Mouse (Mus musculus): ENCODE data around the gene Dpagt1. TPM values are rescaled to one million over a fixed set of nuclear protein-coding genes. Genes with fewer than 3 reads are reported as not detected.
A peak's percentile ranks its signal among the peaks of the same experiment; 100 is the strongest.

Dpagt1 gene
- polyA plus RNA-seq, 1 experiment = 54.7 TPM

- no peak for TF ChIP-seq CTCF (IDR thresholded peaks at IDR 0.05; ENCODE audit: borderline replicate concordance, insufficient read depth, low read length)
- TF ChIP-seq POLR2A (IDR thresholded peaks at IDR 0.05; ENCODE audit: low read depth, low read length) = peak; percentile 69
- H3K4me3 ChIP-seq (ENCODE audit: insufficient read depth, low read length) = peak overlapping the region; percentile 80
Measured at GRCm38 (mm10) chr9:44326371-44327063, 698 bp downstream of the Dpagt1 start.

GRCm38 (mm10) chr9:44327064-44327711 is 1.4 kb downstream of the Dpagt1 start:
- no peaks in the 10 kb centered on the region for H3K4me1 ChIP-seq (ENCODE audit: control insufficient read depth, insufficient read depth, low read length)
- TF ChIP-seq POLR2A (IDR thresholded peaks at IDR 0.05; ENCODE audit: low read depth, low read length) = peak; percentile 41; the same call in 1 of the 2 replicates
- no peak for TF ChIP-seq CTCF (IDR thresholded peaks at IDR 0.05; ENCODE audit: borderline replicate concordance, insufficient read depth, low read length)
- H3K27ac ChIP-seq (ENCODE audit: insufficient read depth, low read length) = peak overlapping the region; percentile 80
- H3K4me3 ChIP-seq (ENCODE audit: insufficient read depth, low read length) = peak overlapping the region; percentile 80

More at GRCm38 (mm10) chr9:44326371-44327063, 698 bp downstream of the Dpagt1 start:
- Histone ChIP-seq H3K4me1 (ENCODE audit: control insufficient read depth, insufficient read depth, low read length) (no peaks in the 10 kb centered on the region), H3K27ac (ENCODE audit: insufficient read depth, low read length) (peak overlapping the region; percentile 80)

- no peak overlapping the region for H3K27ac ChIP-seq (ENCODE audit: insufficient read depth, low read length)
- TF ChIP-seq CTCF (IDR thresholded peaks at IDR 0.05; ENCODE audit: borderline replicate concordance, insufficient read depth, low read length) (no peak), POLR2A (IDR thresholded peaks at IDR 0.05; ENCODE audit: low read depth, low read length) (no peak)
- no peaks in the 10 kb centered on the region for H3K4me1 ChIP-seq (ENCODE audit: control insufficient read depth, insufficient read depth, low read length)
- H3K4me3 ChIP-seq (ENCODE audit: insufficient read depth, low read length) = peak overlapping the region; percentile 80
Measured at GRCm38 (mm10) chr9:44327926-44328325, 2.1 kb downstream of the Dpagt1 start.

GRCm38 (mm10) chr9:44330736-44331135 is 4.9 kb downstream of the Dpagt1 start:
- Histone ChIP-seq H3K4me1 (ENCODE audit: control insufficient read depth, insufficient read depth, low read length) (no peaks in the 10 kb centered on the region), H3K4me3 (ENCODE audit: insufficient read depth, low read length) (no peak overlapping the region), H3K27ac (ENCODE audit: insufficient read depth, low read length) (no peak overlapping the region)
- TF ChIP-seq CTCF (IDR thresholded peaks at IDR 0.05; ENCODE audit: borderline replicate concordance, insufficient read depth, low read length) = no peak
- TF ChIP-seq POLR2A (IDR thresholded peaks at IDR 0.05; ENCODE audit: low read depth, low read length) = no peak

GRCm38 (mm10) chr9:44332918-44333638 is 7.3 kb downstream of the Dpagt1 start:
- Histone ChIP-seq H3K4me1 (ENCODE audit: control insufficient read depth, insufficient read depth, low read length) (no peaks in the 10 kb centered on the region; the same call in 1 of the 2 replicates), H3K27ac (ENCODE audit: insufficient read depth, low read length) (no peak overlapping the region), H3K4me3 (ENCODE audit: insufficient read depth, low read length) (no peak overlapping the region)
- TF ChIP-seq POLR2A (IDR thresholded peaks at IDR 0.05; ENCODE audit: low read depth, low read length) (no peak), CTCF (IDR thresholded peaks at IDR 0.05; ENCODE audit: borderline replicate concordance, insufficient read depth, low read length) (no peak)

GRCm38 (mm10) chr9:44334396-44335330 is 8.8 kb downstream of the Dpagt1 start, which contains the start of gene H2afx:
Gene H2afx, plus strand, starts transcription at chr9:44334694.
- TF ChIP-seq CTCF (IDR thresholded peaks at IDR 0.05; ENCODE audit: borderline replicate concordance, insufficient read depth, low read length) (peak; percentile 40; the same call in 1 of the 2 replicates), POLR2A (IDR thresholded peaks at IDR 0.05; ENCODE audit: low read depth, low read length) (peak; percentile 100)

GRCm38 (mm10) chr9:44335331-44336092 is 9.7 kb downstream of the Dpagt1 start:
- peak overlapping the region; percentile 69 for H3K4me3 ChIP-seq (ENCODE audit: insufficient read depth, low read length)
- H3K27ac ChIP-seq (ENCODE audit: insufficient read depth, low read length) = peak overlapping the region; percentile 41
- TF ChIP-seq POLR2A (IDR thresholded peaks at IDR 0.05; ENCODE audit: low read depth, low read length) (peak; percentile 40; the same call in 1 of the 2 replicates), CTCF (IDR thresholded peaks at IDR 0.05; ENCODE audit: borderline replicate concordance, insufficient read depth, low read length) (no peak)
- no peaks in the 10 kb centered on the region; the same call in 1 of the 2 replicates for H3K4me1 ChIP-seq (ENCODE audit: control insufficient read depth, insufficient read depth, low read length)

More at GRCm38 (mm10) chr9:44334396-44335330, 8.8 kb downstream of the Dpagt1 start, which contains the start of gene H2afx:
- Histone ChIP-seq H3K27ac (ENCODE audit: insufficient read depth, low read length) (peak within 1 kb of the TSS; percentile 41), H3K4me1 (ENCODE audit: control insufficient read depth, insufficient read depth, low read length) (no peaks in the 10 kb centered on the region; the same call in 1 of the 2 replicates), H3K4me3 (ENCODE audit: insufficient read depth, low read length) (peak within 1 kb of the TSS; percentile 69)

GRCm38 (mm10) chr9:44336093-44336406 is 10.2 kb downstream of the Dpagt1 start:
- H3K4me3 ChIP-seq (ENCODE audit: insufficient read depth, low read length) = peak overlapping the region; percentile 69
- no peaks in the 10 kb centered on the region; the same call in 1 of the 2 replicates for H3K4me1 ChIP-seq (ENCODE audit: control insufficient read depth, insufficient read depth, low read length)
- TF ChIP-seq POLR2A (IDR thresholded peaks at IDR 0.05; ENCODE audit: low read depth, low read length) = no peak
- no peak for TF ChIP-seq CTCF (IDR thresholded peaks at IDR 0.05; ENCODE audit: borderline replicate concordance, insufficient read depth, low read length)
- H3K27ac ChIP-seq (ENCODE audit: insufficient read depth, low read length) = peak overlapping the region; percentile 41
